Mouse (Mus musculus) erythroblast, embryonic 14.5 days (primary cell): Measurements from ENCODE around the gene Klk1.

Experiments
- GATA1 ChIP-seq: IDR thresholded peaks from 2 replicates; pipeline ENCODE4 v1.6.1; 2012; ENCODE audit warnings: low read length, inconsistent platforms, mixed read lengths
- TAL1 ChIP-seq: IDR thresholded peaks from 3 replicates; pipeline ENCODE4 v1.6.1; 2012; ENCODE audit warnings: low read length, inconsistent platforms, mixed read lengths

DNA sequence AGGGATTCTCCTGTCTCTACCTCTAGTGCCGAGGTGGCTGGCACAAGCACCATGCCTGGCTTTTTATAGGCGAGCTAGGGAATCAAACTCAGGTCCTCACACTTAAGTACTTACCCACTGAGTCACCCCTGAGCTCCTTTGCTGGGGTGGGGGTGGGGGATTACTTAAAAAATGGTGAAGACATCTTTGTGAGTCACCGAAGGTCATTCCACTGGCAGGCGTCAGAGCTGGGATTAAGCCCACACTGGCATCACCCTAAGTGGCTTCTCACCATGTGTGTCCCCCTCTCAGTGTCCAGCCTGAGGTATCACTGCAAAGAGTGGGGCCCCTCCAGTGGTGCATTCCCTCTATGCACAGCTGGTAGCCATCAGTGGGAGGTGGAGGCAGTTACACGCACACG, 35.2 kb downstream of the Klk1 start:
- no peak for TF ChIP-seq GATA1
- no peak for TF ChIP-seq TAL1
